Mouse (Mus musculus) kidney, adult 18-20 months (tissue): ENCODE data around the gene Olfr1424.
"Not testable (repeated sequence)": the region's sequence is repeated elsewhere in the genome, so short reads cannot be mapped to it uniquely, and the experiment has no call there.

ENCODE experiments used
- DNase-seq: peaks from one replicate; pipeline ENCODE4 v3.0.0; 2021

The Olfr1424 gene

GRCm38 (mm10) chr19:12062582-12062981 lies at the start of gene Olfr1424:
Olfr1424 (minus strand) TSS chr19:12062682.
- not testable (repeated sequence) for DNase-seq

- DNase-seq, result no peak
These were observed 42.1 kb upstream of the Olfr1424 start for GRCm38 (mm10) chr19:12104541-12104940.

- DNase-seq, result no peak
These were observed 40.8 kb upstream of the Olfr1424 start, which contains the start of gene Olfr1427 for GRCm38 (mm10) chr19:12103234-12103633. Olfr1427 (minus strand) TSS chr19:12103334.

- DNase-seq, result no peak
These were observed 29.4 kb upstream of the Olfr1424 start, which contains the start of gene Olfr1426 for GRCm38 (mm10) chr19:12091913-12092312. Olfr1426 (minus strand) TSS chr19:12092013.

- DNase-seq, result not testable (repeated sequence)
These were observed 15.1 kb upstream of the Olfr1424 start, which contains the start of gene Olfr1425 for GRCm38 (mm10) chr19:12077631-12078030. Olfr1425 (minus strand) TSS chr19:12077731.

GRCm38 (mm10) chr19:12069546-12069945 lies 7.1 kb upstream of the Olfr1424 start:
- DNase-seq, result not testable (repeated sequence)

- not testable (repeated sequence) for DNase-seq
These were observed 5.3 kb upstream of the Olfr1424 start for GRCm38 (mm10) chr19:12067806-12068205.

GRCm38 (mm10) chr19:12043163-12043562 lies 19.3 kb downstream of the Olfr1424 start:
- no peak for DNase-seq

GRCm38 (mm10) chr19:12041217-12041616 lies 21.3 kb downstream of the Olfr1424 start, which contains the start of gene Olfr1423:
Olfr1423 (minus strand) TSS chr19:12041317.
- DNase-seq, result no peak

GRCm38 (mm10) chr19:12037727-12038126 lies 24.8 kb downstream of the Olfr1424 start:
- no peak for DNase-seq

GRCm38 (mm10) chr19:12026606-12027005 lies 35.9 kb downstream of the Olfr1424 start:
- DNase-seq, result no peak

GRCm38 (mm10) chr19:12025333-12025732 lies 37.1 kb downstream of the Olfr1424 start:
- no peak for DNase-seq

- DNase-seq, result no peak
These were observed 38.3 kb downstream of the Olfr1424 start for GRCm38 (mm10) chr19:12024149-12024548.

GRCm38 (mm10) chr19:12016192-12016591 lies 46.3 kb downstream of the Olfr1424 start:
- no peak for DNase-seq

- DNase-seq, result no peak
These were observed 46.8 kb downstream of the Olfr1424 start for GRCm38 (mm10) chr19:12015708-12016107.

- DNase-seq, result peak; percentile 52
These were observed 49.3 kb downstream of the Olfr1424 start for GRCm38 (mm10) chr19:12013228-12013627.

- no peak for DNase-seq
These were observed 49.9 kb downstream of the Olfr1424 start for GRCm38 (mm10) chr19:12012615-12013014.

GRCm38 (mm10) chr19:12011560-12012556 lies 50.6 kb downstream of the Olfr1424 start:
- peak; percentile 90 for DNase-seq

- DNase-seq, result peak; percentile 80
These were observed 51.4 kb downstream of the Olfr1424 start for GRCm38 (mm10) chr19:12010916-12011559.

GRCm38 (mm10) chr19:12010281-12010771 lies 52.2 kb downstream of the Olfr1424 start:
- DNase-seq, result peak; percentile 80

- DNase-seq, result peak; percentile 76
These were observed 52.8 kb downstream of the Olfr1424 start for GRCm38 (mm10) chr19:12009501-12010280.
